Mouse (Mus musculus) midbrain, postnatal 0 days (tissue): ENCODE data around the gene Ick. TPM values are rescaled to one million over a fixed set of nuclear protein-coding genes. Genes with fewer than 3 reads are reported as not detected.

Source experiments
- ATAC-seq: fragments of 200-750 bp; cut with Nextera tagmentation; 2 replicates; pipeline ENCODE4 v1.8.0; 2017; ENCODE audit warnings: moderate number of reproducible peaks, mild to moderate bottlenecking, moderate TSS enrichment, moderate library complexity; ENCODE audit not compliant: low FRiP score
- DNase-seq: peaks from one replicate; pipeline ENCODE4 v3.0.0-alpha.2; 2015; ENCODE audit warnings: low spot score
- H3K27ac ChIP-seq: fragments of 300-500 bp; sonication (generic); 2 replicates; pipeline ENCODE4 v1.5.1; 2014; ENCODE audit warnings: low read depth, mild to moderate bottlenecking, low read length, mixed read lengths
- H3K27me3 ChIP-seq: fragments of 300-500 bp; sonication (generic); 2 replicates; pipeline ENCODE4 v1.6.1; 2014; ENCODE audit warnings: low read length, control low read depth, mixed read lengths; ENCODE audit not compliant: insufficient read depth
- H3K36me3 ChIP-seq: fragments of 300-500 bp; sonication (generic); 2 replicates; pipeline ENCODE4 v1.6.1; 2014; ENCODE audit warnings: low read length, control low read depth, mixed read lengths; ENCODE audit not compliant: insufficient read depth
- H3K4me1 ChIP-seq: fragments of 300-500 bp; sonication (generic); 2 replicates; pipeline ENCODE4 v1.6.1; 2014; ENCODE audit warnings: mild to moderate bottlenecking, control low read depth, antibody characterized with exemption, low read length, mixed read lengths; ENCODE audit not compliant: insufficient read depth
- H3K4me2 ChIP-seq: fragments of 300-500 bp; sonication (generic); 2 replicates; pipeline ENCODE4 v1.6.1; 2014; ENCODE audit warnings: low read depth, mild to moderate bottlenecking, low read length, mixed read lengths; ENCODE audit not compliant: poor library complexity, severe bottlenecking
- H3K4me3 ChIP-seq: fragments of 300-500 bp; sonication (generic); 2 replicates; pipeline ENCODE4 v1.5.1; 2014; ENCODE audit warnings: low read depth, mild to moderate bottlenecking, low read length, moderate library complexity
- H3K9ac ChIP-seq: fragments of 300-500 bp; sonication (generic); replicated peaks from 2 replicates; pipeline ENCODE4 v1.6.1; 2014; ENCODE audit warnings: mild to moderate bottlenecking, low read length, moderate library complexity, mixed read lengths; ENCODE audit not compliant: poor library complexity, severe bottlenecking
- H3K9me3 ChIP-seq: fragments of 300-500 bp; sonication (generic); 2 replicates; pipeline ENCODE4 v1.6.1; 2016; ENCODE audit warnings: low read length, control low read depth
- CTCF ChIP-seq: IDR thresholded peaks from 2 replicates; pipeline ENCODE4 v1.5.1; 2016; ENCODE audit warnings: antibody characterized with exemption, mild to moderate bottlenecking
- WGBS: fragments of 180-500 bp; shearing (Covaris S2); extraction: QIAGEN DNeasy Blood & Tissue Kit; methylation state at CpG from one replicate; pipeline ENCODE4 v1.1.7; 2014; 5-methylcytosine and 5-hydroxymethylcytosine counted together
- polyA plus RNA-seq: library from polyadenylated mRNA; unstranded; fragments of >200 nt; fragmentation: Nextera tagmentation; extraction: Ambion mirVana; gene quantifications from 2 replicates; pipeline ENCODE4 v1.2.1, GENCODE M21; 2015
- total RNA-seq: library from RNA; depleted of rRNA; stranded (reverse); fragments of >200 nt; gene quantifications from 2 replicates; pipeline ENCODE4 v1.2.3, GENCODE M21; 2014

Ick gene
- total and polyA plus RNA-seq, 2 experiments from 2014 or later = 34.6 to 56.0 TPM

DNA sequence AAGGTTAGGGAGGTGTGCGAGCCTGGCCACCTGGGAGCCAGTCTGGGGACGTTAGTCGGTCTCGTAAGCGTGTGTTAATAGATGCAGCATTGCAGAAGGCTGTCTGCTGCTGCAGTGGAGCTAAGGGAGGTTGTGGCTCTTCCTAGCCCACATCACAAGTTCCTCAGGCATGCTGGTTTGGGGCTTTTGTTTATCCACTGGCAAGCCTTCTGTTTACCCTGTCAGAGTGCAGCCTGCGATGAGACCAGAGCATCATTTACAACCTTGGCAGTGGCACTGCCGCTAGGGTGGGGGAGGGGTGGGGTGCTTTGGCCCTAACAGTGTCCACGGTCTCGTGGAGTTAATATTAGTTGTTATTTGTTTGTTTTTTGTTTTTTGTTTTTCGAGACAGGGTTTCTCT is 54.3 kb downstream of the Ick start:
- no peaks in the 10 kb centered on the region for H3K27me3 ChIP-seq
- no peak overlapping the region for H3K4me2 ChIP-seq
- H3K9ac ChIP-seq = no peak overlapping the region
- H3K9me3 ChIP-seq = no peaks in the 10 kb centered on the region
- TF ChIP-seq CTCF = no peak
- no peak for ATAC-seq
- no peaks in the 10 kb centered on the region for H3K4me1 ChIP-seq
- no peak overlapping the region for H3K27ac ChIP-seq
- WGBS = 88% methylated on average over 10 of the region's 10 CpGs
- DNase-seq = no peak
- H3K4me3 ChIP-seq = no peak overlapping the region
- H3K36me3 ChIP-seq = peaks cover 64% of the 10 kb centered on the region

DNA sequence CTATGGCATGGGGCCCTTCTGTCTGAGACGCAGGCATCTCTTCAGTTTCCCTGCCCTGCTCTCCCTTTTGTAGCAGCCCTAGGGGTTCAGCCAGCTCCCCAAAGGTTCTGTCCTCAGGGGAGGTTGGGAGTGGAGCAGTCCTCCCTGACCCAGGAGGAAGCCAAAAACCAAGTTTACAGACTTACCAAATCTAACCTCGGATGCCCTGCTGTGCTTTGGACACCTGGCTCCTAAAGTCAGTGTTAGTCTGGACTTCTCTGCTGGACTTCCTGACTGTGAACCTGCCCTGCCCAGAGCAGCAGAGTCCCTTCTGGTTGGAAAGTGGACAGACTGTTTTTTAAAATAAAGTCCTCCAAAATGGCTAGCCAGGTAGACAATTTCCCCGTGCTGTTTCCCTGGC is 55.7 kb downstream of the Ick start:
- no peaks in the 10 kb centered on the region for H3K4me1 ChIP-seq
- 95% methylated on average over 3 of the region's 3 CpGs for WGBS
- ATAC-seq (no peak), DNase-seq (no peak)
- TF ChIP-seq CTCF = no peak
- H3K36me3 ChIP-seq = peaks cover 56% of the 10 kb centered on the region
- no peaks in the 10 kb centered on the region for H3K27me3 ChIP-seq
- no peaks in the 10 kb centered on the region for H3K9me3 ChIP-seq
- H3K4me2 ChIP-seq = no peak overlapping the region
- H3K9ac ChIP-seq = no peak overlapping the region
- H3K27ac ChIP-seq = no peak overlapping the region
- no peak overlapping the region for H3K4me3 ChIP-seq

DNA sequence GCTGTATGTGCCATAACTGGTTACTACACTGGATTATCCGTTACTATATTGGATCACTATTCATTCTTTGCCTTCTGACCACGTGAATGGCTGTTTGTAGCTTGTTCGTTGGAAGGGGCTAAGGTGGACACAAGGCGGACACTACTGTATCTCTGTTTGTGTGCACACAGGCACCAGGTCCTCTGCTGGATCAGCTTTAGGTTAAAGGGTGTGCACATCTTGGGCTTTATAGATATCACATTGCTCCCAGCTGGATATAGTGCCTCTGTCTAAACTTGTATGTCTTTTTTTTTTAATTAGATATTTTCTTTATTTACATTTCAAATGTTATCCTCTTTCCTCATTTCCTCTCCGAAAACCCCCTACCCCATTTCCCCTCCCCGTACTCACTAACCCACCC is 56.5 kb downstream of the Ick start:
- Histone ChIP-seq H3K4me2 (no peak overlapping the region), H3K27me3 (no peaks in the 10 kb centered on the region), H3K36me3 (peaks cover 51% of the 10 kb centered on the region), H3K9me3 (no peaks in the 10 kb centered on the region), H3K4me1 (no peaks in the 10 kb centered on the region), H3K4me3 (no peak overlapping the region), H3K27ac (no peak overlapping the region), H3K9ac (no peak overlapping the region)
- WGBS = 93% methylated on average over 6 of the region's 6 CpGs
- TF ChIP-seq CTCF = no peak
- ATAC-seq (no peak), DNase-seq (no peak)

DNA sequence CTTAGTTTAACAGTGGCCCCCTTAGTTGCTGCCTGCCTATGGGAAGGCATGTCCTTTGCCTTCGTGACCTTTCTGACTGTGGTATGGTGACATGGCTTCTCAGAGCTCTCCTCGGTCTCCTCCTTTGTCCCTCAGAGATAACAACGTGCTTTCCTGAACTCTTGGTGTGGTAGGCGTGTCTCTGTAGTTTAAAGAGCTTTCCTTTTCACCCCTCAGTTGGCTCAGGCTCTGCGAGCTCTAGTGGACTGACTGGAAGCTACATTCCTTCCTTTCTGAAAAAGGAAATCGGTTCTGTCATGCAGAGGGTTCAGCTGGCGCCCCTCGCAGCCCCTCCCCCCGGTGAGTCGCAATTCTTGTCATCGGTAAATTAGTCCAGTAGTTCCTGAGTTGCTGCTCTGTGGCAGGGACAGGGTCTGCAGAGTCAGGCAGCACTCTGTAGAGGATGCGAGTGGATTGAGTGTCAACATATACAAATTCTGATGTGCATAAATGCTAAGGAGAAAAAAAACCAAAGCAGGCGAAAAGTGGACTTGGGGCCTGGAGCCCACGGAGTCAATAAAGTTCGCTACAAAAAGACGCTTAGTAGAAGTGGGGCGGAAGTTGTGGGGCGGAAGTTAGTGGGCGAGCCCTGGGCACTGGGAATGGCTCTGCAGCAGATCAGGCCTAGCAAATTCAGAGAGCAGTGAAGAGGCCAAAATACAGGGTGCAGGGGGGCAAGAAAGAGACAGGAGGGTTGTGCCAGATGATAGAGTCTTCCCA is 57.9 kb downstream of the Ick start:
- DNase-seq = no peak
- peaks cover 36% of the 10 kb centered on the region for H3K36me3 ChIP-seq
- no peak overlapping the region for H3K9ac ChIP-seq
- WGBS = 85% methylated on average over 19 of the region's 19 CpGs
- no peak overlapping the region for H3K4me2 ChIP-seq
- no peak for ATAC-seq
- H3K27me3 ChIP-seq = no peaks in the 10 kb centered on the region
- H3K9me3 ChIP-seq = no peaks in the 10 kb centered on the region
- no peak overlapping the region for H3K4me3 ChIP-seq
- H3K4me1 ChIP-seq = no peaks in the 10 kb centered on the region
- no peak overlapping the region for H3K27ac ChIP-seq
- TF ChIP-seq CTCF = no peak

DNA sequence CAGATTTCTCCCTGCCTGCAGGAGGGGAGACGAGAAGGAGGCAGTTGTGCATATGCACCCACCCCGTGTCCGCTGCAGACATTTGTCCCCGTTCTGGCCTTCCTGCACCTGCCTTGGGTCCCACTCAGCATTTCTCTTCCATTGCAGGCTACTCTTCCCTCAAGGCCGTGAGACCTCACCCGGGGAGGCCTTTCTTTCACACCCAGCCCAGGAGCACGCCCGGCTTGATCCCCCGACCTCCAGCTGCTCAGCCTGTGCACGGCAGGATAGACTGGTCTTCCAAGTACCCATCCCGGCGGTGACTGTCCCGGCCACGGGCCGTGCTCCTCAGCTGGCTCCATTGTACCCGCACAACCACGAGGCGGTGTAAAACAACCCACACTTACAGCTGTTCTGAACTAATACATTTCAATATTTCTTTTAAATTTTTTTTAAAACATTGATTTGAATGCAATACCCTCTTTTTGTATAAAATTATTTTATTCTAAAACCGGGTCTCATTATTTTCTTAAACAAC is 58.5 kb downstream of the Ick start:
- 90% methylated on average over 19 of the region's 19 CpGs for WGBS
- H3K36me3 ChIP-seq = peaks cover 30% of the 10 kb centered on the region

DNA sequence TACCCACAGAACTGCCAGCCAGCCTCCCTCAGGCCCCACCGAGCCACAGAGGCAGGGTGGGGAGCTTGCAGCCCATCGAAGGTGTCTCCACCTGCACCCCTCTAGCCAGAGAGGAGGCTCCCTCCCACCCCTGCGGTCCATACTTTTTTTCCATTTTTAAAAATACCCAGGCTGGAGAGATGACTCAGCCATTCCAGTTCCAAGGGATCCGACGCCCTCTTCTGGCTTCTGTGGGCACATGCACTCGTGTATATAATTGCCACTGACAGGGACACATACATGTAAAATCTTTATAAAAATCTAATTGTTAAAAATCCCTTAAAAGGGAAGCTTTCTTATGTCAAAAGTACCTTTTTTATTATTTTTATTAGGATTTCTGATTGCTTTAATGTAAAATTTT is 59.9 kb downstream of the Ick start:
- no peaks in the 10 kb centered on the region for H3K4me1 ChIP-seq
- H3K36me3 ChIP-seq = peaks cover 23% of the 10 kb centered on the region
- H3K27me3 ChIP-seq = no peaks in the 10 kb centered on the region
- H3K27ac ChIP-seq = no peak overlapping the region
- H3K9me3 ChIP-seq = no peaks in the 10 kb centered on the region
- H3K4me2 ChIP-seq = no peak overlapping the region
- 98% methylated on average over 6 of the region's 6 CpGs for WGBS
- no peak overlapping the region for H3K9ac ChIP-seq
- ATAC-seq (no peak), DNase-seq (peak; percentile 19)
- peak; percentile 47 for TF ChIP-seq CTCF
- H3K4me3 ChIP-seq = no peak overlapping the region

More for the DNA sequence above, 58.5 kb downstream of the Ick start:
- Histone ChIP-seq H3K9me3 (no peaks in the 10 kb centered on the region), H3K9ac (no peak overlapping the region), H3K4me1 (no peaks in the 10 kb centered on the region), H3K27ac (no peak overlapping the region), H3K4me2 (no peak overlapping the region), H3K27me3 (no peaks in the 10 kb centered on the region), H3K4me3 (no peak overlapping the region)
- no peak for DNase-seq
- no peak for TF ChIP-seq CTCF
- no peak for ATAC-seq
